Mouse (Mus musculus): ENCODE measurements around the gene Ikzf4. TPM values are rescaled to one million over a fixed set of nuclear protein-coding genes. Genes with fewer than 3 reads are reported as not detected.
"Not testable (repeated sequence)": the region's sequence is repeated elsewhere in the genome, so short reads cannot be mapped to it uniquely, and the experiment has no call there.

Gene Ikzf4
- polyA plus RNA-seq, 1 experiment = 1.2 TPM

DNA sequence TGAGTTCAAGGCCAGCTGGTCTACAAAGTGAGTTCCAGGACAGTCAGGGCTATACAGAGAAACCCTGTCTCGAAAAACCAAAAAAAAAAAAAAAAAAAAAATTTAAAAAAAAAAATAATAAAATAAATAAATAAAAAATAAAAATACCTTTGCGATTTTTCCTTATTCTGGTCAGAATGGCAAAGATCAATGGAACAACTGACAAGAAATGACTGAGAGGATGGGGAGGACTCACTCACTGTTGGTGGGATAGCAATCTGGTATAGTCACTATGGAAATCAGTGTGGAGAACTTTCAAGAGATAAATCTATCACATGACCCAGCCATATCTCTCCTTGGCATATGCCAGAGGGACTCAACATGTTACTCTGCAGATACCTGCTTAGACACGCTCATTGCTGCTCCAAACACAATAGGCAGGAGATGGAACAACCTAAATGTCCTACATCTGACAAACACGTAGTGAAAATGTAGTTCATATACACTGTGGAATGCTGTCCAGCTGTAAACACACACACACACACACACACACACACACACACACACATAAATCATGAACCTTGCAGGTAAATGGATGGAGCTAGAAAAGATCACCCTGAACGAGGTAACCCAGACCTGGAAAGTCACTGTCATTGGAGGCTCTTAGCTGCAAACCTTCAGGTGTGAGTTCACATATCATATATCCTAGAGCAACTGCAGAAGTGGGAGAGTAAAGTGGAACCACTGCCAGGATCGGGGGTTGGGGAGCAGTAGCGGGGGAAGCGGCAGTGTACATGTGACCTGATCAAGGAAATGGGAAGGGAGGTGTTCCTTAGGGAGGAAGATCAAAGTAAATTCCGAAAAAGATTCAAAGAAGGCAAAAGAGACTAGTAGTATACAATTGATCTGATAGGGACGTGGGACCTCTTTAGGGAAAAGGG, 18.1 kb downstream of the Ikzf4 start:
- H3K4me1 ChIP-seq (ENCODE audit: control insufficient read depth, insufficient read depth, low read length) = no peaks in the 10 kb centered on the region; the same call in none of the 2 replicates
- H3K4me3 ChIP-seq (ENCODE audit: control insufficient read depth, low read depth, low read length) = no peak overlapping the region
- no peak overlapping the region for H3K27ac ChIP-seq (ENCODE audit: control insufficient read depth, insufficient read depth, low read depth, low read length)
- TF ChIP-seq POLR2A (IDR thresholded peaks at IDR 0.05; ENCODE audit: control insufficient read depth, low read depth, low read length) (no peak), CTCF (IDR thresholded peaks at IDR 0.05; ENCODE audit: control insufficient read depth, insufficient read depth, insufficient replicate concordance, low read depth, low read length) (no peak)
- H3K36me3 ChIP-seq (ENCODE audit: control insufficient read depth, insufficient read depth, low read length) = no peaks in the 10 kb centered on the region
- H3K27me3 ChIP-seq (ENCODE audit: control insufficient read depth, insufficient read depth, low read length) = no peaks in the 10 kb centered on the region

DNA sequence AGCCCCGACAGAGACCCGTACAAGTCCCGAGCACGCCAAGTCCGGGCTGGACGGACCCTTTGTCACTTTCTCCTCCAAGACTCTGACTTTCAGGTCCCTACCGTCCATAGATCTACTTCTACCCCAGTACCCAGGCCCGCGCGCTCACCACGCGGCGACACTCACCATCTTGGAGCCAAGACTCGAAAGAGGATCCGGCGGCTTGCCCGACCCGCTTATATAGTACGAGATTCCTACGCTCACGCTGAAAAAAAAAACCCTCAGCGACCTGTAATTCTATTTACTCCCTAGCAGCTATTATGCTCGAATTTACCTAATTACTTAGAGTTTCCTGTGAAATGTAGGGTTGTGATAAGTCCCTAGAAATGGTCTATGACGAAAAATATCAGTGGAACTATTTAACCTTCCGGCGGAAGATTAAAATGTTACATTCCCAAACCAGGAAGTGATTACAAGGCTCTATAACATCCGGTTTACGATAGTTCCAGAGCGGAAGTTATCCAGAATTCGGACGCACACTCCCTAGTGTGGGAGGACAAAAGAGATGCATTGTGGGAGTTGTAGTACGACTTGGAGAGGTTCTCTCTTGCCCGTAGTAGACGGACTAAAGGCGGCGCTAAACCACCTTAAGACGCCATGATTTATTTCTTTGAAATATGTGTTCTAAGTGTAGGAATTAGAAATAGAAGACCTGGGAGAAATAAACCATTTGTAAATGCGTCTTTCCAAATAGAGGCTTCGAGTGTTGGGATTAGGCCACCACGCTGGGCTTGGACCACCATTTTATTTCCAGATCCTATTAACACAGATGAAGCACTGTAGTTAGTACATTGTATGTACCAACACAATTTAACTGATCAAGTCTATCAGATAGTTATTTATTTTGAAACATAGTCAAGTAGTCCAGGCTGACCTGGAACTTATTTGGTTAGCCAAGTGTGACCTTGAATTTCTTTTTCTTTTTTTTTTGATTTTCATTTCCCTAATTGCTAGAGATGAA, 19.2 kb downstream of the Ikzf4 start, which contains the start of gene Rps26:
Gene Rps26 (minus strand): TSS at position 437 of the 1,000 bp plus-strand sequence.
- H3K36me3 ChIP-seq (ENCODE audit: control insufficient read depth, insufficient read depth, low read length) = no peaks in the 10 kb centered on the region
- H3K27me3 ChIP-seq (ENCODE audit: control insufficient read depth, insufficient read depth, low read length) = no peaks in the 10 kb centered on the region
- H3K4me1 ChIP-seq (ENCODE audit: control insufficient read depth, insufficient read depth, low read length) = no peaks in the 10 kb centered on the region; the same call in 1 of the 2 replicates
- TF ChIP-seq POLR2A (IDR thresholded peaks at IDR 0.05; ENCODE audit: control insufficient read depth, low read depth, low read length) = peak; percentile 96
- no peak for TF ChIP-seq CTCF (IDR thresholded peaks at IDR 0.05; ENCODE audit: control insufficient read depth, insufficient read depth, insufficient replicate concordance, low read depth, low read length)
- H3K4me3 ChIP-seq (ENCODE audit: control insufficient read depth, low read depth, low read length) = peak within 1 kb of the TSS; percentile 95
- H3K27ac ChIP-seq (ENCODE audit: control insufficient read depth, insufficient read depth, low read depth, low read length) = peak within 1 kb of the TSS; percentile 92

DNA sequence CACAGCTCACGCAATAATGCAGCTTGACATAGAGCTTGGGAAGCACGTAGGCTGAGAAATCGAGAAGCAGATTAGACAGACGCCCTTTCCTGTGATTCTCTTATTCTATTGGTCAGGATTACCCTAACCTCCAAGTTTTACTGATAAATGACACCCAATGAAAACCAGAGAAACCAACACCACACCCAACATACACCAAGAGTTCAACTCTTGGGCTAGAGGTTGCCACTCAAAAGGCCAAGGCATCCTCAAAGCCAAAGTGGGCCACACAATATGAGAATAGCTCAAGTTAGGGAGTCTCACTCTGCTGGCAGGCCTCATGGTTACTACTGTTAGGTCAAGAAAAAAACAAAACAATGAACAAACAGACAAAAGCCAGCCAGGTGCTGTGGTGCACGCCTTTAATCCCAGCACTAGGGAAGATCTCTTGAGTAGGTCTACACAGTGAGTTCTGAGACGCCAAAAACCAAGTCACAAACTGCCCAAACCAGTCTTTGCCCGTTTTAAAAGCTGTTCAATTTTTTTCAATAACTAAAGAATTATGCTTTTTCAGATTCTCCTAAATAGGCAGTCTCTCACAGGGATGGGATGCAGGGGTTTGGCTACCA, 20.4 kb downstream of the Ikzf4 start:
- Histone ChIP-seq H3K36me3 (ENCODE audit: control insufficient read depth, insufficient read depth, low read length) (no peaks in the 10 kb centered on the region), H3K4me3 (ENCODE audit: control insufficient read depth, low read depth, low read length) (peak overlapping the region; percentile 95)
- no peak for TF ChIP-seq CTCF (IDR thresholded peaks at IDR 0.05; ENCODE audit: control insufficient read depth, insufficient read depth, insufficient replicate concordance, low read depth, low read length)
- TF ChIP-seq POLR2A (IDR thresholded peaks at IDR 0.05; ENCODE audit: control insufficient read depth, low read depth, low read length) = no peak

DNA sequence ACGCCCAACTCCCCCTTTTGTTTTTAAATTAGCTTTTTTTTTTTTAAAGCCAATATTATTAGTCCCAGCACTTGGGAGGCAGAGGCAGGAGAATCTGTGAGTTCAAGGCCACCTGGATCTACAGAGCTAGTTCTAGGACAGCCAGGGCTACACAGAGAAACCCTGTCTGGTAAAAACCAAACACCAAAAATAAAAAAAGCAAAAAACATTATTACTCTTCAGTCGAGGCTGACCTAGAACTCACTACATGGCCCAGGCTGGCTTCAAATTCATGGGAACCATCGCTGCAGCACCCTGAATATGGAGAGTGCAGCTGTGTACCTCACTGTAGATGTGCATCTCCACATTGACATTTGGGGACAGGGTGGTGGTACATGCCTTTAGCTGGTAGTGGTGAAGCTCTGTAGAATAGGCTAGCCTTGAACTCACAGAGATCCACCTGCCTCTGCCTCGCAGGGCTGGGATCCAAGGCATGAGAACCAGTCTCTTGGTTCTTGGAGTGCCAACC, 22.6 kb downstream of the Ikzf4 start:
- H3K27me3 ChIP-seq (ENCODE audit: control insufficient read depth, insufficient read depth, low read length); H3K4me3 ChIP-seq (ENCODE audit: control insufficient read depth, low read depth, low read length); H3K36me3 ChIP-seq (ENCODE audit: control insufficient read depth, insufficient read depth, low read length); H3K4me1 ChIP-seq (ENCODE audit: control insufficient read depth, insufficient read depth, low read length); H3K27ac ChIP-seq (ENCODE audit: control insufficient read depth, insufficient read depth, low read depth, low read length): not testable (repeated sequence)

More for the DNA sequence above, 20.4 kb downstream of the Ikzf4 start:
- Histone ChIP-seq H3K27me3 (ENCODE audit: control insufficient read depth, insufficient read depth, low read length) (no peaks in the 10 kb centered on the region), H3K4me1 (ENCODE audit: control insufficient read depth, insufficient read depth, low read length) (no peaks in the 10 kb centered on the region), H3K27ac (ENCODE audit: control insufficient read depth, insufficient read depth, low read depth, low read length) (peak overlapping the region; percentile 92)

DNA sequence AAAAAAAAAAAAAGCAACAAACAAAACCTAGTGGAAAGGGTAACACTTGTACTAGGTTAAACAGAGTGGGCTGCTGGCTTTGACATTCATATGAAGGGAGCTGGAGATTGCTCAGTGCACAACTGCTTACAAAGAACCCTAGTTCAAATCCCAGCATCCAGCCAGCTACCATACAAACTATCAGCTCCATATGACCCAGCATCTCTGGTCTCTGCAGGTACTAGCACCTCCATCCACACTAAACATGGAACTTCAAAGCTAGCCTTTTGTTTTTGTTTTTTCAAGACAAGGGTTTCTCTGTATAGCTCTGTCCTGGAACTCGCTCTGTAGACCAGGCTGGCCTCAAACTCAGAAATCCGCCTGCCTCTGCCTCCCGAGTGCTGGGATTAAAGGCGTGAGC, 23.1 kb downstream of the Ikzf4 start:
- Histone ChIP-seq H3K27me3 (ENCODE audit: control insufficient read depth, insufficient read depth, low read length) (no peaks in the 10 kb centered on the region), H3K4me3 (ENCODE audit: control insufficient read depth, low read depth, low read length) (no peak overlapping the region), H3K4me1 (ENCODE audit: control insufficient read depth, insufficient read depth, low read length) (no peaks in the 10 kb centered on the region), H3K27ac (ENCODE audit: control insufficient read depth, insufficient read depth, low read depth, low read length) (no peak overlapping the region), H3K36me3 (ENCODE audit: control insufficient read depth, insufficient read depth, low read length) (no peaks in the 10 kb centered on the region)
- no peak for TF ChIP-seq CTCF (IDR thresholded peaks at IDR 0.05; ENCODE audit: control insufficient read depth, insufficient read depth, insufficient replicate concordance, low read depth, low read length)
- no peak for TF ChIP-seq POLR2A (IDR thresholded peaks at IDR 0.05; ENCODE audit: control insufficient read depth, low read depth, low read length)

DNA sequence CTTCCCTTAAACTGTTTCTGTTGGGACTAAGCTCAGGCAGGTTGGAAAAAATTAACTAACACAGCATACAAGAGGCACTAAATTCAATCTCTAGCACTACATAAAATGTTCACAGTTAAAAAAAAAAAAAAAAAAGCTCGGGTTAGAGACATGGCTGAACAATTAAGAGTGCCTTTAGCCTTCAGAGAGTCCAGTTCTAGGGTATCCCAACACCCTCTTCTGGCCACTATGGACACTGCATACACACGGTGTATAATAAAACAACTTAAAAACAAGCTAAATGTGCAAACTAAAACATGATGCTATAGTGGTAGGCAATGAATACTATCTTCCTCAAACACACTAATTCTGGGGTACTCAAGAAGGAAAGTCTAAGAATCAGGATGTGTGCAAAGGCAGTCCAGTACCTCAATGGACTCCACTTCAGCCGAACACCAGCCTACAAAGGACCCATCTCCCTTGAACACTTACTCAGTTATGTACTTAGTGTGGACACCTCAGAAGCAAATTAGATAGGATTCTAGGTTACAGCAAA, 23.7 kb downstream of the Ikzf4 start:
- H3K27ac ChIP-seq (ENCODE audit: control insufficient read depth, insufficient read depth, low read depth, low read length) = no peak overlapping the region
- H3K4me1 ChIP-seq (ENCODE audit: control insufficient read depth, insufficient read depth, low read length) = no peaks in the 10 kb centered on the region
- no peaks in the 10 kb centered on the region for H3K36me3 ChIP-seq (ENCODE audit: control insufficient read depth, insufficient read depth, low read length)
- H3K27me3 ChIP-seq (ENCODE audit: control insufficient read depth, insufficient read depth, low read length) = no peaks in the 10 kb centered on the region
- no peak overlapping the region for H3K4me3 ChIP-seq (ENCODE audit: control insufficient read depth, low read depth, low read length)
- TF ChIP-seq CTCF (IDR thresholded peaks at IDR 0.05; ENCODE audit: control insufficient read depth, insufficient read depth, insufficient replicate concordance, low read depth, low read length) (no peak), POLR2A (IDR thresholded peaks at IDR 0.05; ENCODE audit: control insufficient read depth, low read depth, low read length) (no peak)

Data from testis, adult 2 months (tissue).